Mouse (Mus musculus) C2C12 (cell line): Measurements from ENCODE around the gene Ryr3.

Experiments used
- CTCF ChIP-seq: IDR thresholded peaks from one replicate; pipeline ENCODE4 v1.5.1; 2011; ENCODE audit not compliant: control insufficient read depth, insufficient read depth, insufficient read length
- MAX ChIP-seq: IDR thresholded peaks from one replicate; pipeline ENCODE4 v1.6.1; 2011; ENCODE audit warnings: mild to moderate bottlenecking, control low read depth
- MYOG ChIP-seq: IDR thresholded peaks from one replicate; pipeline ENCODE4 v1.6.1; 2011; ENCODE audit not compliant: control insufficient read depth, insufficient read length; ENCODE audit errors: extremely low read depth
- USF1 ChIP-seq: IDR thresholded peaks from one replicate; pipeline ENCODE4 v1.6.1; 2011; ENCODE audit warnings: low read depth, mild to moderate bottlenecking, control low read depth, moderate library complexity

DNA sequence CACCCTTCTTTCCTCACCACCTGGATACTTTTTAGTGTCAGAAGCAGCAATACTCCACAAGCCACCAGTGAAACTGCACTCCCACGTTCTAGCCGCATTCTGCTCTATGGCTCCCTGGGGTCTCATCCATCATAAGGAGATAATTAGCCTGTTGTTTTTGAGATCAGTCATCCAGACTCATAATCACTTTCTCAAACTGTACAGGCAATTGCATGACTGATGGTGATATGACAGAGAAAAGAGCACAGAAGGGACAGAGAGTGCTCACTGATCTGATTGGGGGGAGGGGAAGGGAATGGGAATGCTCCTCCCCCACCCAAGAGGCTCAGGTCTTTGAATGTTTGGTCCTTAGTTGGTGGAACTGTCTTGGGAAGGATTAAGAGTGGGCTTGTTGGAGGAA, 397.8 kb downstream of the Ryr3 start:
- TF ChIP-seq MYOG (no peak), CTCF (no peak), MAX (no peak), USF1 (no peak)
